Mouse (Mus musculus) lung, postnatal 0 days (tissue): Measurements from ENCODE around the gene Clip2.

ENCODE experiments used
- CTCF ChIP-seq: IDR thresholded peaks from 2 replicates; pipeline ENCODE4 v1.5.1; 2016; ENCODE audit warnings: antibody characterized with exemption, mild to moderate bottlenecking
- EP300 ChIP-seq: IDR thresholded peaks from 2 replicates; pipeline ENCODE4 v1.6.1; 2016; ENCODE audit warnings: antibody characterized with exemption, mild to moderate bottlenecking, control low read depth

DNA sequence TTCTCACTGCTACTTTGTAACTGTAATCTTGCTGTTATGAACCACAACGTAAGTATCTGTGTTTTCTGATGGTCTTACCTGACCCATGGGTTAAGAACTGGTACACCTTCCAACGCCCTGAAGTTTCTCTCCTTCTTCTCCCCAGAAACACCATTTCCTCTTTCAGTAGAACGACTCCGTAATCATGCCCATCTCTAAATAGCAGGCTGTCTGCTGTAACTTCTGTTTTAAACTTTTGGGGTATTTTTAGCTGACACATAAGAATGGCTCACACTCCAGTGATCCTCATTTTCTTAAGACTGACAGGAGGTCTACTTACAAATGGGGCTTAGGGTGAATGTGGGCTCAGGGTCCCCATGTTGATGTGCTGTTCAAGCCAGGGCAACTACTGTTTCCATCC is 32.1 kb downstream of the Clip2 start:
- TF ChIP-seq EP300 (no peak), CTCF (no peak)
